Mouse (Mus musculus) adrenal gland, adult (tissue): ENCODE data around the gene Serpini2.
"Not testable (repeated sequence)": the region's sequence is repeated elsewhere in the genome, so short reads cannot be mapped to it uniquely, and the experiment has no call there.

Experiments
- DNase-seq, 2 experiments: peaks; one replicate each; pipeline ENCODE4 v3.0.0; 2022 to 2023; ENCODE audit warnings: low spot score in 1 of 2; ENCODE audit not compliant: inconsistent age in 2 of 2

The Serpini2 gene

DNA sequence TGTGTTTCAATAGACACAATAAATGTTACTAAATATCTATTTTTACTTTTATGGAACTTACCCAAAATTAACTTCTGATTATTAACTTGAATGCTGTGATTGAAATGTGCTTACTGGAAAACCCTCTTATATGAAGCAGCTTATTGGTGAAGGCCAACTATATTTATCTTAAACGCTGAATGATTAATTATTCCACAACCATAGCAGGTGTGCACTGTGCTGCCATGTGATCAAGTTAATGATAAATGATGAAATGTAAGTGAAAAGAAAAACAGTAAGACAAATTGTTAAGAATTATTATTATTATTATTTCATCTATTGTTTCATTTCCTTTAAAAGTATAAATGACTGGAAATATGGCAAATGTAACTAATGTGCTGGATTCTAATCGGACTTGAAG is at the start of gene Serpini2:
Gene Serpini2, minus strand, starts transcription at position 101 of the 400 bp plus-strand sequence.
- DNase-seq, result no peak

DNA sequence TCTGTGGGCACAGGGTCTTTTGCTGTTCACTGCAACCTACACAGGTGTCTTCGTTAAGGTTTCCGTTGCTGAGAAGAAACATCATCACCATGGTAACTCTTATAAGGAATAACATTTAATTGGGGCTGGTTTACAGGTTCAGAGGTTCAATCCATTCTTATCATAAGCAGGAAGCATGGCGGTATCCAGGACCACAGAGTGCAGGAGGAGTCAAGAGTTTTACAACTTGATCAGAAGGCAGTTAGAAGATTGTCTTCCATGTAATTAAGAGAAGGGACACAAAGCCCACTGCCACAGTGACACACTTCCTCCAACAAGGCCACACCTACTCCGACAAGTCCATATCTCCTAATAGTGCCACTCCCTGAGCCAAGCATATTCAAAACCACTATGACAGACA is 39.0 kb upstream of the Serpini2 start:
- no peak for DNase-seq

DNA sequence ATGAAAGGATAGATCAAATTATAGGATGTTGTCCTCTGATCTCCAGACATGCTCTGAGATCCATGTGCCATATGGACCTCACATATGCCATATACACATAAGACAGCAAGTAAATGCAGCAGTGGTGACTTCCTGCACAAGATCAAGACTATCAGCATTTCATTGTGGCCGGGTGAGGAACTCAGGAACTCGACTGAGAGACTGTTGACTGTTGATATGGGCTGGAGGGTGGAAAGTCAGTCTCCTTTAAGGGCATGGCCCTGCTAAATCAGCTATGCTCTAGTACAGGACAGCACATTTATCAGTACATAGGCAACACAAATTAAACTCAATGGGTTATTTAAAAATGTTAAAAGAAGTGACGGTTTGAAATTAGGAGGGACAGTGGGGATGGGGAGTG is 38.4 kb upstream of the Serpini2 start:
- no peak for DNase-seq

DNA sequence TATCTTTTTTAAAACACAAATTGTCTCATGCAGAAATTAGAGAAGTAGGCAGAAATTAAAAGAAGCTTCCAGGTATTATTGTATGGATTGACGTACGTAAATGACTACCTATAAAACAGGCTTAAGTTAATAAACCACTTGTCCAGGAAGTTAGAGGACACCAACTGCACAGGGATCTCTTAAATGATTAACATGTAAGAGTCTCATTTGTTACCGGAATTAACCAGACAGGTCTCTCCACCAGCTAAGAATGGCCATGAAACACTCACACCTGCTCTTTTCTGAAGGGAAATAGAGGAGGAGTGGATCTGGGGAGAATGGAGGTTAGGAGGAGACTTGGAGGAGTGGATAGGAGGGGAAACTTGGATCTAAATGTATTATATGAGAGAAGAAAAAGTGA is 35.7 kb upstream of the Serpini2 start:
- DNase-seq, result no peak

DNA sequence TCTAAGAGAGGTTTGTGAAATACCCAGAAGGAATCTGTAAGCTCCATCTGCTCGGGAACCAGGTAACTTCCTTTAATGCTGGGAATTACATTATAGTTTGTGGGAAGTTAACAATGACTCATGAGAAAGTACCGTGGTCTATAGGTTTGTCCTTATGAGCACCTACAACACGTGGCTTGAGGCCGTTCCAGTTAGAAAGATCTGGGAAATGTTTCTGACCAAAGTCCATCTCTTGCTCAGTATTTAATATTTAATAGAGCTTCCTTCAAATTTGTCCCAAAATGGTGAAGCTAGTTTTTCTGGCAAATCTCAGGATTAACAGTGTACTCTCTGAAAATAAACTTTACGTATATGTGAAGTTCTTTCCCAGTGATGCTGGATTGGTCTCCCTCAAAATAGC is 34.7 kb upstream of the Serpini2 start:
- no peak for DNase-seq

DNA sequence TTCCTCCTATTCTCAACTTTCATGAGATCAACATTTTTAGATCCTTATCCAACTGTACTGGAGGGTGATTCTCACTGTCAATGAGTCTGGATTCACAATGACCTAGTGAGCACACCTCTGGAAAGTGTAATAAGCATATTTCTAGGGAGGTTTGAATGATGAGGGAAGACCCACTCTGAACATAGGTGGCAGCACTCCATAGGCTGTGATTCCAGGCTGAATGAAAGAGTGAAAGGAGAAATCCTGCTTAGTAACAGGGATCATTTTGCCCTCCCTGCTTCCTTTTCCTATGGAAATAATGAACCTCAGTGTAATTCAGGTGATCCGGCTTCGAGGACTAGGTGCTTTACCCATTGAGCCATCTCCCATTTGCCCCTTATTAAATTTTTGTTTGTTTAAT is 31.2 kb upstream of the Serpini2 start:
- no peak for DNase-seq

DNA sequence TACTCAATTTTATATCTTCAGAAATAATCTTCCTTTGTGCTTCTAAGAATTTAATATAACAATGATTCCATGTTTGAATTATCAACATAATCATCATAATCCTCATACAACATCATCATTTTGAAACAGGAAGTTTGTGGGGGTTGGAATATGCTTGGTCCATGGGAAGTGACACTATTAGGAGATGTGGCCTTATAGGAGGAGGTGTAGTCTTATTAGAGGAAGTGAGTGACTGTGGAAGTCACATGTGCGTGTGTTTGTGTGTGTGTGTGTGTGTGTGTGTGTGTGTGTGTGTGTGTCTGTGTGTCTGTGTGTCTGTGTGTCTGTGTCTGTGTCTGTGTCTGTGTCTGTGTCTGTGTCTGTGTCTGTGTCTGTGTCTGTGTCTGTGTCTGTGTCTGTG is 29.6 kb upstream of the Serpini2 start:
- DNase-seq, result not testable (repeated sequence)

DNA sequence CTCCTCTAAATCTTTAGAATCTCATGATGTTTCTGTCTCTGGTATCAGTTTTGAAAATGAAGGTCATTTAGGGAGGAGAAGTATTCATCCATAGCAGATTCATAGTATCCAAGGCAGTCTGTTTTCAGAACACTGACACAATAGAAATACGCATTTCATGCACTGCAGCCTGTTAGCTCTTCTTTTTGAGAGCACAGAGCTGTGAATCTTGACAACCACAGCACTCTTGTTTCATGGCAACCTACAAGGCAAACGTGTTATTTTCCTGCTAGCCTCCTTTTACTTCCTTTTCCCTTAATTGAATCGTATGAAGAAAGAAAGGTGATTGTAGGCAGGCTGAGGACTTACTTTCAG is 27.9 kb upstream of the Serpini2 start:
- DNase-seq, result no peak

DNA sequence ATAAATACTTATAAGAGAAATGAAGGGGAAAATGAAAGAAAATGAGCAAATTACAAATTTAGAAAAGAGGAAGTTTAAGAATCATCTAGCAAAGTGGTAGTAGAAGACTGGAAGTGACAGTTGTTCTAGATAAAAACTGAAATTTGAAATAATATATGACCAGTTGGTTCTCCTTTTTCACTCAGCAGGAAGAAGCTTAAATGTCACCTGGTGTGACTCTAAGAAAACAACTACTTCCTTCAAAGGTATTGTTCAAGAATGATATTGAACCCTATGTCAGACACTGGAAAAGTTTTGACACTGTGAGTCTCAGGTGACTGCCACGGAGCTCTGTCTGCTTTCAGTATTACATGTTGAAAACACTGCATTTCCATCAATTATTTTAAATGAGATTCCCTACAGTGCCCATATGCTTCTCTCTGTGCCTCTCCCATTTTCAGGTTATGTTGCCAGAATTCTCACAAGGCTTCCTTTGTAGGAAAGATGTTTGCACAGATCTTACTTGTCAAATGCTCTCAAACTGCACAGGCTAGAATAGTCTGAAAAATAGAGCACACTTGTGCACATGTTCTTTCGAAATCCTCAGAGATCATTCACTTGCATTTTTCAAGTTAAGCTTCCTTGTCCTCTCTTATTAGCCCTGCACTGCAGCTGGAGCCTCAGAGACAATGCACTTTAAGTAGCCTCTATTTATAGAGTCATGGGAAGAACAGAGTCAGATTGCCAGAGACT is 27.3 kb upstream of the Serpini2 start:
- no peak for DNase-seq

DNA sequence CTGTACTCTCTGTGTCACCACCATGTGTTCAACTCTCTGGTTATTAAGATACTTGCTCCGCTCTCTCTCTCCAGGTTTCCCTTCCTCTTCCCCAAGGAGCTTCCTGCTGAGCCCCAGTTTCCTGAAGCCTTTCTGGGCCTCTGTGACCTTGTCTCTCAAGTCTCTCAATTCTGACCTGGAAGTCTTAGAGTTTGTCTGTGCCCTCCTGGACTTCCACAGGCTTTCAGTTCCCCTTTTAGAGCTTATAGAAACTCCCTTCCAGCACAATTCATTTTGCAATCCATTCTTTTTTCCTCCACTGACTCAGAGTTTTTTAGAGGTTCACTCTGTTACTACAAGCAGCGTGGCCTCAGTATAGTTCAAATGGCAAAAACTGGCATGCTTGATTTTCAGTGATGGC is 23.4 kb upstream of the Serpini2 start:
- no peak for DNase-seq

DNA sequence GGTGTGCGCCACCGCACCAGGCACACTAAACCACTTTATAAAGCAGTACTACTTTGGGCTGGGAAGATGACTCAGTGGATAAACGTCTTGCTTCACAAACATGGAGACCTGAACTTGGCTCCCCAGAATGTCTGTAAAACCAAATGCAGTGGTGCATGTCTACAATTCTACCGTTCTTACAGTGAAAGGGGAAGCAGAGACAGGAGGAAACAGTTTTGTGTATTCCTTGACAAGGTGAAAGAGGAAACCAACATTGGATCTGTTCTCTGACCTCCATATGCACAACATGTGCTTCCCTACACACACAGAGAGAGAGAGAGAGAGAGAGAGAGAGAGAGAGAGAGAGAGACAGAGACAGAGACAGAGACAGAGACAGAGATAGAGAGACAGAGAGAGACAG is 7.6 kb upstream of the Serpini2 start:
- no peak for DNase-seq

DNA sequence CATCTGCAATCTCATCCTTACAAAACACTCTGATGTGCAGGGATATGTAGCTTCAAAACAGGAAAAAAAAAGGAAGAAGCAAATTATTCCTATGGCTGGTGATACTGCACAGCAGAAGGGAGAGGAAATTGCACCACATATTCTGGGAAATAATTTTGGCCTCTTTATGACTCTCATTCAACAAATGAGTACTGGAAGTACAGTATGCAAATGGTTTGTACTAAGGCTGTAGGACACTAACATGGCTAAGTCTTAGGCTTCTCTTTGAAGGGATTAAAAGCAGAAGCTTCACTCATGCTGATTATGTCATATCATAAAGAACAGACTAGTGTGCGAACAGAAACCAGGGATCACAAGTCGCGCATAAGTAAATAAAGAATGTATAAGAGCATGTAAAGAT is 6.6 kb upstream of the Serpini2 start:
- no peak for DNase-seq

DNA sequence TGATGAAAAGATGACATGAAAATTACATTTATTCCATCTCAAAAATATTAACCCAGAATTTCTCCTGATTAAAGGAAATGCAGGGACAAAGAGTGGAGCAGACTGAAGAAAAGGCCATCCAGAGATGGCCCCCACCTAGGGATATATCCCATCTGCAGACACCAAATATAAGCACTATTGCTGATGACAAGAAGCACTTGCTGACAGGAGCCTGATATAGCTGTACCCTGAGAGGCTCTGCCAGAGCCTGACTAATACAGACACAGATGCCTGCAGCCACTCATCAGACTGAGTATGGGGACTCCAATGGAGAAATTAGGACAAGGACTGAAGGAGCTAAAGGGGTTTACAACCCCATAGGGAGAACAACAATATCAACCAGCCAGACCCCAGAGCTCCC is 5.2 kb upstream of the Serpini2 start:
- DNase-seq, result no peak

DNA sequence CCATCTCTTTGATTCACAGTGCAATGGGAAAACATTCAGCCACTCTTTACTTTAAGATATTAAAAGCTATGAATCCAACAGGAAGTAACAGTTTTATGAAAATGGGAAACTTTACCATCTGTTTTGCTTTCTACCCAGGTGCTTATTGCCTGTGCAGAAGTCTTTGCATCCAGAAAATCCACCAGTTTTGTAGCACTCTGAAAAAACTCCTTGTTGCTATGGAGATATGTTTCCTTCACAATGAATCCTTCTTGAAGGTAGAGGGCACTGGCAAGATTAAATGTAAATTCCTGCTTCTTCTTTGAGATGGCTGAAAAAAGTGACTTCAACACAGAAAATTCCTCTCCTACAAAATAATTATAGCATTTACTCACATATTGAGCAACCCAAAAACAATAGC is 10.5 kb downstream of the Serpini2 start:
- no peak for DNase-seq

DNA sequence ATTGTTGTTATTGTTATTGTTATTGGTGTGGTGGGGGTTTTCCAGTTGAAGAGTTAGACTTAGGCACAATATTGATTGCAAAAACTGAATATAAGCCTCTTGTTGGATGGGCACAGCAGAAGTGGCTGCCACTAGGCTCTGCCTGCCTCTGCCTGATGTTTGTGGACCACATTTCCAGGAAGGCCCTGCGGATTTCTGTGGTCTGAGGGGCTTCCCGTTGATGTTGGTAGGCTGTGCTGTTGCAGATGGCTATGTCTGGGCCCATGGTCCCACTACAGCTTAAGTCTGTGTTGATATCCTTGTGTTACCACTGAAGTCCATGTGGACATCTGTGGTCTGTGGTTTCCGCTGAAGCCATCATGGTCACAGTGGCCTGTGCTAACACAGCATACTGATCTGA is 50.2 kb downstream of the Serpini2 start:
- DNase-seq, result no peak

DNA sequence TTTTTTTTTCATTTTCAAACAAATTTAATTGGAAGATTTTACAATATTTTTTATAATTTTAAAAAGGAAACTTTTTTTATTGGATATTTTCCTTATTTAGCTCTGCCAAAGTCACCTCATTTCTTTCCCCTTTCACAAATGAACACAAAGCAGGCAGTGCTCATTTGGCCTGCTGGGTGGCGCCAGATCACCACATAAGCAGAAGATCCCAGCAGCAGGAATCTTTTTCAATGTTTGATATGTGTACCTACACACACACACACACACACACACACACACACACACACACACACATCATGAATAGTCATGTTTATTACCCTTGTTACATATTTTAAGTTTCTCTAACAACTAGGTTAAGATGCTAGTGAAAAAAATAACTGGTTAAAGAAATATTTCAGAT is 50.7 kb downstream of the Serpini2 start:
- DNase-seq, result peak; percentile 13 to 57

DNA sequence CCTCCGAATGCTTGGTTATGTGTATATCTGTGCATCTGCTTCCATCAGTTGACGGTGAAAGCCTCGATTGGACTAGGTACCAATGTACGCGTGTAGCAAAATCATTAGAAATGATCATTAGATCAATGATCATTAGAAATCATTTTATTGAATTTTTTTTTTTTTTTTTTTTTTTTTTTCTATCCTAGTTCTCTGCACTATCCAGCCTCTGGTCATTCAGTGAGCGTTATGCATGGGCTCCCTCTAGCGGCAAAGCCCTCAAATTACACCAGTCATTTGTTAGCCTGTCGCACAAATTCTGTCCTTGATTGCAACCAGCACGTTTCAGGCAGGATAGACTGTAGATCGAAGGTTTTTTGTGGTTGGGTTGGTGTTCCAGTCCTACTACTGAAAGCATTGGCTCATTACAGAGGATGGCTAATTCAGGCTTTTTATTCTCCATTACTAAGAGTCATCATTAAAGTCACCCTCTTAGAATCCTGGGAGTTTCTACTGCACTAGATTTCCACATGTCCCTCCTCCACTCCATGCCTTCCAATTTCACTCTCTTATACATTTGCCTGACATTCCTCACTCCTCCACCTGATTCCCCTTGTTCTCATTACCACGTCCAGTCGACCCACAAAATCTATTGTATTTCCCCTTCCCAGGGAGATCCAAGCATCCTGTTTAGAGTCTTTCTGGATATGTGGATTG is 66.9 kb downstream of the Serpini2 start:
- peak; percentile 22 to 73 for DNase-seq
